Mouse (Mus musculus): ENCODE results near the gene Gramd1c.

DNA sequence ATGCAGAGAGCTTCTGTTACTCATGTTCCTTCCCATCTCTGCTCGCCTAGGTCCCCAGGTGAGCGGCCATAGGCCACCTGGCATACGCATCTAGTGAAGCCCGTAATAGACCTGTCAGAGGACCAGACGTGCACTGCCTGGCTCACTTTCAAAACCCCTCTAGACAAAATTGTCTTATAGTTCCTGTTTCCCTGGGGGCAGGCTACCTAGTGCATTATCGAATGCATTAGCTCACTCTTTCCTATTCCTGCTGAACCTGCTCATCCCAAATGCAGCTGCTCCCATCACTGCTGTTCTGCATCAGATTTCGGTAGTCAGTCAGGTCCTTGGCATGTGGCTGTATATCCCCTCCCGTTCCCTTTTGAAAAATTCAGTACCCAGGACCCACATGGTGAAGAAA lies 128.3 kb downstream of the Gramd1c start:
- TF ChIP-seq CTCF (conservative IDR thresholded peaks at IDR 0.05; ENCODE audit: low read length) (no peak), NANOG (IDR thresholded peaks at IDR 0.05; ENCODE audit: borderline replicate concordance, low read length) (no peak), POU5F1 (IDR thresholded peaks at IDR 0.05; ENCODE audit: borderline replicate concordance, low read length) (no peak)

All from E14TG2a.4 (cell line).